16 mouse cellular contexts compared by ENCODE assay signal in the genomic region with DNA sequence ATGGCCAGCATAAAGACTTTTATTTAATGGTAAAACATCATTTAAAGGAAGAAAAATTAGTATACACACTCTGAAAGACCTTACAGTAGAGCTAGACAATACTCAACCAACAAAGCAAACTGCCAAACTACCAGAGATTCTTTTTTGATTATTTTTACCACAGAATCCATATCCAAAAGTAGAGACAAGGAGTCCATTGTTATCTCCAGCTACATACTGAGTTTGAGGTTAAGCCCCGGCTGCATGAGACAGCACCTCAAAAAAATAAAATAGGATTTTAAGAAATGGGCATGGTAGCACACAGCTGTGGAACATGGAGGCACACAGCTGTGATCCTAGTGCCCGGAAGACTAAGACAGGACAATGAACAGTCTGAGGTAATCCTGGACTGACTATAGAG.
"Had no signal": no experiment of that assay in that cellular context is flagged by ENCODE, and none has a peak within 500 bp of the region (broad histone marks: within the 10 kb centered on the region; RNA-seq: fewer than 3 reads in every experiment).

No protein-coding gene starts in this region.

- H3K27ac ChIP-seq: liver, embryonic 13.5 days; midbrain, embryonic 10.5 days; midbrain, embryonic 13.5 days; stomach, postnatal 0 days had no signal

- H3K27me3 ChIP-seq: liver, embryonic 13.5 days; midbrain, embryonic 13.5 days had no signal

- H3K36me3 ChIP-seq: liver, embryonic 13.5 days; midbrain, embryonic 13.5 days had no signal

- H3K4me3 ChIP-seq: liver, embryonic 13.5 days; midbrain, embryonic 10.5 days; midbrain, embryonic 13.5 days had no signal

- DNase-seq: kidney, adult 11 months; kidney, adult 8-10 months; kidney, postnatal 14 days; kidney, postnatal 4 days; liver, embryonic 13.5 days; lung, adult 2 months; lung, postnatal 14 days; lung, postnatal 4 days; right cerebral cortex, adult 18-20 months; right cerebral cortex, postnatal 14 days; right cerebral cortex, postnatal 4 days; thymus, postnatal 25 days had no signal

- H3K9me3 ChIP-seq: liver, embryonic 13.5 days; midbrain, embryonic 10.5 days; midbrain, embryonic 13.5 days had no signal

- H3K4me2 ChIP-seq: liver, embryonic 13.5 days; midbrain, embryonic 13.5 days had no signal

- H3K9ac ChIP-seq: liver, embryonic 13.5 days; midbrain, embryonic 13.5 days had no signal

- ATAC-seq: midbrain, embryonic 13.5 days; midbrain, embryonic 16.5 days had no signal
